Mouse (Mus musculus) cortical plate, adult 2 months (tissue): Measurements from ENCODE around the gene Ppp1r27.

Experiments
- CTCF ChIP-seq: fragments of 200-500 bp; IDR thresholded peaks from 2 replicates; pipeline ENCODE4 v1.5.1; 2011; ENCODE audit warnings: mild to moderate bottlenecking, control low read depth, low read length; ENCODE audit not compliant: insufficient read depth; ENCODE audit errors: extremely low read depth
- POLR2A ChIP-seq: fragments of 200-500 bp; IDR thresholded peaks from 2 replicates; pipeline ENCODE4 v1.6.1; 2011; ENCODE audit warnings: mild to moderate bottlenecking, low read length, control low read depth; ENCODE audit not compliant: insufficient read depth; ENCODE audit errors: extremely low read depth

DNA sequence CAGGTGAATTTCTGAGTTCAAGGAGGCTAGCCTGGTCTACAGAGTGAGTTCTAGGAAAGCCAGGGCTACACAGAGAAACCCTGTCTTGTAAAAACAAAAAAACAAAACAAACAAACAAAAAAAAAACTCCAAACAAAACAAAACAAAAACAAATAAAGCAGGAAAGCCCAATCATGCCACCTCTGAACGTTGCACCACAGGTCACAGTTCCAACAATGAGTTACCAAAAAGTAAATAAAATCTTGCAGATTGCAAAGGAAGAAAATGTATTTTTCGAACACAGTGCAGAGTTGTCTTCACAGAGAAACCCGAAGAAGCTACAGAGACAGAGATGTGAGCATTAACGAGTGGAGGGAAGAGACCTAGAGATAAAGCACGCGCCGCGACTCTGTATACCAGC lies 28.4 kb downstream of the Ppp1r27 start:
- TF ChIP-seq POLR2A: no peak
- TF ChIP-seq CTCF: no peak
